Mouse (Mus musculus): Measurements from ENCODE around the gene Map1b.

The Map1b gene

DNA sequence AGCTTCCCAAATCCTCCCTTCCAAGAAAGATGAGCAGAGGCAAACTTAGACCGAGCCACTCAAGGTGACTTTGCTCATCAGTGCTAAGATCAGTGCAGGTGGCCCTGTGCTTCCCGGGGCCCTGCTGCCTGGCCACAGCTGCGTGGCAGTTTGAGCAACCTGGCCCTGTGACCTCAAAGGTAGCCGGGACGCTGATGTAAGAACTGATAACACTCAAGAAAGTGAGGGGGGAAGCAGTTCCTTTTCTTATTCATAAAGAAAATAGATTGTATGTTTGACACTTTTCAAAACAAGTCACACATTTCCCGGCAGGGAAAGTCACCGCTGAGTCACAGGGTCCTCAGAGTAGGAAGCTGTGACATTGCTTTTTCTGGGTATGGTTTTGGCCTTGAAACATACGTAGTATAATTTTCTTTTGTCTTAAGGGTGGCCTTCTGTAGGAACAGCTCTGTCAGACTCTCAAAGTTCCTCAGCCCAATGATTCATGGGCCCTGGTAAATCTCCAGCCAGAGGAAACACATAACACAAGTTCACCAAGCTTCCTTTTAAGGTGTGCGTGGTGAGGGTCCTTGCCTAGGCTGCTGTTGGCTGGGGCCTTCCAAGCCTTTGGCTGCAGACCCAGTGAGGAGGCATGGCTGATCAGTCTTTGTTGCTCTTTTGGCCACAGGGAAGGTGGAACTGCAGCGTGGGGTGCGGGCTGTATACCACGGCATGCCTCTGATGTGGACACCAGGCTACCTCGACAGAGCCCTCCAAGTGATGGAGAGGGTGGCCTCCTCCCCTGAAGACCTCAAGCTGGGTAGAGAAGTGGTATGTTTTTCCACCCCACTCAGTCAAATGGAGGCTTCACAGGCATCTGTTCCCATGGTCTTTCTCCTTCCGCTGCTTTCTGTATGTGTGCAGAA lies 105.5 kb downstream of the Map1b start:
- POLR2A ChIA-PET = interaction anchor here in 1 of 4 experiments (1.4 kb wide), 1 partner anchor 58 kb away, joined by 3 read pairs; no protein-coding TSS in a partner anchor

DNA sequence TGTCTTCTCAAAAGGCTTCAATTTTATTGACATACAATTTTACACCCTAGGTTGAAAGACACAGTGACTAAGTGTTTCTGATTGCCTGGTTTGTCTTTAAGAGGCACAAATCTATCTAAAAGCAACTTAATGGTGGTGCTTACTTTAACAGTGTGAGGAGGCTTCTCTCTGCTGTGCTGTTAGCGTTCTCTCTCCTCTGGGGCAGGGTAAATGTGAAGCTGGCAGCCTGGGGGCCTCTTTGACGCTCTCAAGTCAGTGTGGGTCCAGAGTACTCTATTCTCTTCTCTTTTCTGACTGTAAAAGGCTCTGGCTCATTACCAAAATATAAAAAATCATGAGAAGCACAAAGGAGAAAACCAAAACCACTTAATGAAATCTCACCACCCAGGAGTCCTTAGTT lies 107.1 kb downstream of the Map1b start:
- CTCF ChIA-PET = no interaction called here
- POLR2A ChIA-PET = interaction anchor here in 2 of 4 experiments (0.6 to 1.8 kb wide), 4 partner anchors 10 to 61 kb away, joined by 3 to 6 read pairs (median 3); no protein-coding TSS in a partner anchor

More for the DNA sequence above, 105.5 kb downstream of the Map1b start:
- CTCF ChIA-PET = no interaction called here

DNA sequence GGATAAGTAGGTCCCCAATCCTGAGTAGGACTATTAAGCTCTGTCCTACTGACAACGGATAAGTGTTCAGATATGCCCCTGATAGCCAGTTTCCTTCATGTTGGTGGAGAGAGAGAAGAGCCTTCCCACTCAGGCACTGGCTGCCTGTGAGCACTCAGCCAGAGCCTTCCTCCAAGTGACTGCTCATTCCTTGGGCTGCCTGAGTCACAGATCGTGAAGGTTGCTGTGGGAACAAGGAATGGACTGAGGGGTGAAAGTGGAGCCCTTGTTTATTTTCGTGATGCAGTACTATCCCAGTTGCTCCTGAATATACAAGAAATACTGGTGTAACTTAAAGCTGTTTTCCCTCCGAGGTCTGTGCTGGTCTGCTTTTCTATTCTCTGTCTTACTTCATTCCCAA lies 117.0 kb downstream of the Map1b start:
- ChIA-PET CTCF (no interaction called here), POLR2A (interaction anchor here in 2 of 4 experiments (0.5 to 1.1 kb wide), 3 partner anchors 10 to 633 kb away, joined by 3 to 6 read pairs (median 3); no protein-coding TSS in a partner anchor)

DNA sequence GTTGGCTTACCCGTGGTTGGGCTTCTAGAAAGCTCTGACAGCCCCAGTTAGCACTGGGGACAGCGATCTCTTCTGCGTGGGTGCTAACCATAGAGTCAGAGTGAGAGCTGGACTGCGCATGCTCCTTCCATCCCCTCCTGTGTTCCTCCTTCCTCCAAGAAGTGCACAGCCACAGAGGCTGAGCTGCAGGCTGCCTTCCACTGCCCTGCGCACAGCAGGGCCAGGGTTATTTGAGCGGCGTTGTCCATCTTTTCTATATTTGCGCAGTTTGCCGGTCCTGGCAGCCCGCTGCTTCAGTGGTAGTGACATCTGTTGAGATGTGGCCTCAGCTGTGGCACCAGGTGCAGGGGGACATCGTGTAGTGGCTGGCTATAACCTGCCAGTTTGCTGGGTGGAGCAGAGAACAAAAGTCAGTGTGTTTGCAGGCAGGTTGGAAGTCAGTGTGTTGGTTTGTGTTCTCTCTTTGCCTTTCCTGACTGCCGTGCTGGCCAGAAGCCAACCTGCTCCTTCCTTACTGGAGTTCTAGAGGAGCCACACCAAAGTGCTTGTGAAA lies 118.1 kb downstream of the Map1b start:
- CTCF ChIA-PET = no interaction called here
- POLR2A ChIA-PET = interaction anchor here in 2 of 4 experiments (0.5 to 1.0 kb wide), 2 partner anchors 11 kb away, joined by 3 read pairs; no protein-coding TSS in a partner anchor

DNA sequence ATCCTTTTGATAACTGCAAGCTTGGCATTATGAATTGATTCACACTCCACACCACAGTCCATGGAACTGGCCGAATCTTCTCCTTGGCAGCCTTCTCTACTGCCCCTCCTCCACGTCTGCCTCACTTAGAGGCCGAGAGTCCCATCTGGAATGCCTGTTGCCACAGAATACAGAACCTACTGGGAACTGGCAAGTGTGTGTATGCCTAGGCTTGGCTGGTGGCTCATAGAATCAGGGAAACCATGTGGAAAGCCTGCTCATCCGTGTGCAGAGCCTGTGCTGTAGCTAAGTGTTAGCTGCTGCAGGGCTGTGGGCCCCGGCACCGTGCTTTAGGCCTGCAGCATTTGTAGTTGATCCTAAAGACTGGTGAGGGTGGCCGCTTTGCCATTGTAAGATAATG lies 119.1 kb downstream of the Map1b start:
- ChIA-PET POLR2A (no interaction called here), CTCF (interaction anchor here in 1 of 4 experiments (0.6 kb wide), 1 partner anchor 402 kb away, joined by 4 read pairs; no protein-coding TSS in a partner anchor)

DNA sequence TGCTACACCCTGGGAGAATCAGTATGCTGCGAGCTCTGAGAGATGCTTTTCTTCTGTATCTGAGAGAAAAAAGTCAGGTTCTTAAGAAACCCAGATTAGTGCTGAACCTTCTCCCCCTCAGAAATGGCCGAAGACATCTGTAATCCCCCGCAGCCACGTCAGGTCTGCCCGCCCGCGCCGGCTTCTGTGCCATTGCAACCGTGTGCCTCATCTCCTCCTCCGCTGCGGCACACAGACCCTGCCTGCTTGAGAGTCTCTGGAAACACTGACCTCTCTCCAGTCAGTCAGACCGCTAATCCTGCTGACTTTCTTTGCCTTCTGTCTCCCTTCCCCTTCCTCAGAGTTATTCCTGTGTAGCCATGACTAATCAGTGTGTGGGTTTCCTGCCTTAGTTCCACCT lies 120.8 kb downstream of the Map1b start:
- ChIA-PET CTCF (interaction anchor here in 2 of 4 experiments (0.5 to 1.1 kb wide), 2 partner anchors 20 to 463 kb away, joined by 3 to 4 read pairs; no protein-coding TSS in a partner anchor), POLR2A (interaction anchor here in 2 of 4 experiments (0.6 to 1.4 kb wide), 3 partner anchors 11 to 544 kb away, joined by 3 to 6 read pairs (median 4); no protein-coding TSS in a partner anchor)

DNA sequence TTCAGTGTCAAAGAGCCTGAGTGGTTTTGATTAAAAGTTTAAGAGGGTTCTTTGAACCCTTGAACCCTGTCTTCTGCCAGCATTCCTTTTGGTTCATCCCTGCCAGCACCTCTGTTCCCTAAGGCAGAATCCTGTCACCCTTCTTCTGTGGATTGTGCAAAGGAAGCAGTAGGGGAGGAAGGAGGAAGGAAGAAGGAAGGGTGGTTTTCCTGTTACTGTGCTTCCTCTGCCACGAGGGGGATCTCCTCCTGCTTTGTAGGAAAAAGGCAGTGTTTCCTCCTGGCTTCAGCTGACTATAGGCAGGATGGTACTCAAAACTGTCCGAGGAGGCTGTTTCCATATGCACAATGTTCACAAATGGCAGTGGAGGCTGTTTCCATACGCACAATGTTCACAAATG lies 121.6 kb downstream of the Map1b start:
- CTCF ChIA-PET = interaction anchor here in 1 of 4 experiments (1.1 kb wide), 1 partner anchor 19 kb away, joined by 3 read pairs; no protein-coding TSS in a partner anchor
- POLR2A ChIA-PET = interaction anchor here in 1 of 4 experiments (0.7 to 1.4 kb wide), 2 partner anchors 10 to 19 kb away, joined by 3 to 6 read pairs; no protein-coding TSS in a partner anchor

DNA sequence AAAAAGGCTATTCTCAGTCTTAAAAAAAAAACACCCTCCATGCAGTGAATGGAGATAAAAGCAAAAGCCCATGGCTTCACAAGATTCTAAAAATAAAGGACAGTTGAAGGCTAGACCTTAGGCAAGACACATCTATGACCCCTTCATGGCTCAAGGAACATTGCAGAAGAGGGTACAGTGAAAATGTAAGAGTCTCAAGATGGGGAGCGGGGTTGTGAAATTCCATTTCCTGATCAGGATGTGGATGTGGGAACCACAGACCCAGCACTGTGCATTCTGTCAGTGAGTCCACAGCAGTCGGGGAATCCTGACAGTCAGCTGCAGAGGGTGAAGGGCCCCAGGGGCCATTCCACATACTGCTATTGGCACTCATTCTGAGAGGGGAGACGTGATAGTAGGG lies 123.2 kb downstream of the Map1b start:
- POLR2A ChIA-PET = interaction anchor here in 1 of 4 experiments (1.3 kb wide), 1 partner anchor 16 kb away, joined by 6 read pairs; no protein-coding TSS in a partner anchor
- CTCF ChIA-PET = interaction anchor here in 2 of 4 experiments (0.8 to 1.2 kb wide), 2 partner anchors 18 to 120 kb away, joined by 3 read pairs; no protein-coding TSS in a partner anchor

DNA sequence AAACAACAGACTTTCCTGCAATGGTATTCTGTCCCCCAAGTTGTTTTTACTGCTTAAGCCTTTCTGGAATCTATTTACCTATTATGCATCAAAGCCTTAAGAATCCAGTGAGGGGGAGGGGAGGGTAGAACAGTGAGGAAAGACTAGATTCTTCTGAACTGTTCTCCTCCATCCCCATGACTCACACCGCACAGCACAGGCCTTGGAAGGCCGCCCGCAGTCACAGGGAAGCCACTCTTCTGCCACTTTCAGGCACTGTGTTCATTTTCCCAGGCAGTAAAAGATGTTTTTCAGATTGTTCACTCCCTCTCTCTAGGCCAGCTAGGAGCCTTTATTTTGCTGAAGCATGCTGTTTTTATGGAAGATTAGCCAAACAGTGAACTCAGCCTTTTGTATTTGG lies 124.9 kb downstream of the Map1b start:
- ChIA-PET CTCF (interaction anchor here in 2 of 4 experiments (0.5 to 1.9 kb wide), 3 partner anchors 16 to 169 kb away, joined by 3 to 6 read pairs (median 5); no protein-coding TSS in a partner anchor), POLR2A (interaction anchor here in 3 of 4 experiments (0.5 to 1.6 kb wide), 4 partner anchors 9 to 434 kb away, joined by 3 to 4 read pairs (median 4); no protein-coding TSS in a partner anchor)

DNA sequence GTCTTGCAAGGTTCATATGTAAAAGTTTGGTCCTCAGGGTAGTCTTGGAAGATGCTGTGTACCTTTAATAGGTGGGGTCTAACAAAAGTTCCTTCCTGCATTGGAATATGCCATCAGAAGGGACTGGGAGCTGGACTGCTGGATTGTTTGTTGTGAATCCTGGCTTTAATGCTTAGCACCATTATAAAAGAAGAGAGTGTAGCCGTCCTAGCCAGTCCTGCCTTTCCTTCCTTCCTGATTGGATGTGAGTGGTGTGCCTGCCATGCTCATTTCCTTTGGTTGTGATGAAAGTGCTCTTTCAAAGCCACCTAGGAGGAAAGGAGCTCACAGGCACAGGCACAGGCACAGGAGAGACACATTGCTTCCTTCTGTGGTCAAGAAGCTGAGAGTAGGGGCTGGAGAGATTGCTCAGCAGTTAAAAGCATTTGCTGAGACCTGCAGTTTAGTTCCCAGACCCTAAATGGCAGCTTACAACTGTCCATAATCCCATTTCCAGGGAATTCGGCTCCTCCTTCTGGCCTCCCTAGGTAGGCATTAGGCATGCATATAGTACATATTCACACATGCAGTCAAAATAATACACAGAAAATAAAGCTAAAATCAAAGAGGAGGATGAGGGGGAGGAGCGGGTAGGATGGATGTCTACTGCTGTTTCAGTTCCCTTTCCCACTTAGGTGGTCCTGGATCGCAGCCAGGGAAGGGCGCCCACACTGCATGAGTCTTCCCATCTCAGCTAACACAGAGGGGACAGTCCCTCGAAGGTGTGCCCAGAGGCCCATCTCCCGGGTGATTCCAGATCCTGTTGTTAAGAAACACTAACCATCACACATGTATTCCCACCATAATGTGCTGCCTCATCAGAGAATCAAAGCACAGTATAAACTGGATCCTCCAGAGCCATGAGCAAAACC lies 128.2 kb downstream of the Map1b start:
- ChIA-PET POLR2A (no interaction called here), CTCF (no interaction called here)

DNA sequence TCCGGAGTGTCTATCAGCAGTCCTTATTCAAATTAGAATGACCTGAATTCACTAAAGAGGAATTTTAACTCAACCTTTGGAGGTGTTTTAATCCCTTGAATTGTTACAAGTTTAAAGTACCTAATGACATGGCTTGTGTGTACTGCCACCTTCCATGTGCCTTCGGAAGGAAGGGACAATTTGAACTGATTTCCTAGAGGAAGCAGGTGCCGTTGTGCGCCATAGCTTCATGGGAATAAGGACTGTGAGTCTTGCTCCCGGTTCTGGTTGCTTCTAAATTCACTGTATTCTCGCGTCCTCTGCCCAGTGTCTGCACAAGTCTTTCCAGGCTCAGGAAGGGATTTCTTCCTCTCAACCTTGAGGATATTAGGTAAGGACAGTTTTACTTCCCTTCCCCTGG lies 130.0 kb downstream of the Map1b start:
- CTCF ChIA-PET = interaction anchor here in 1 of 4 experiments (0.5 kb wide), 1 partner anchor 67 kb away, joined by 6 read pairs; no protein-coding TSS in a partner anchor
- POLR2A ChIA-PET = no interaction called here

DNA sequence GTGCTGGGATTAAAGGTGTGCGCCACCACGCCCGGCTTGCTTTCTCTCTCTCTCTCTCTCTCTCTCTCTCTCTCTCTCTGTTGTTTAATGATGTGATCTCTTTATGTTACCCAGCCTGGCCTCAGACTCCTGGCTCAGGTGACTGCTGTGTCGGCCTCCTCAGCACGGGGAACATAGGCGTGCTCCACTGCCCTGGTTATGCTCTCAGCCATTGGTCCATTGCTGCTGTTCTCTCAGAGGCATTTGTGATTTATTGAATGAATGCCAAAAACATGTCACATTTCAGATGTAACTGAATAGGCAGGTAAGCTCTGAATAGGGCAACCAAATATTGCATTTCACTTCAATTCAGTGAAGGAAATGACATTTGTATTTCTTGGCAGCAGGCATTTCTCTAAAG lies 130.4 kb downstream of the Map1b start:
- CTCF ChIA-PET = no interaction called here

DNA sequence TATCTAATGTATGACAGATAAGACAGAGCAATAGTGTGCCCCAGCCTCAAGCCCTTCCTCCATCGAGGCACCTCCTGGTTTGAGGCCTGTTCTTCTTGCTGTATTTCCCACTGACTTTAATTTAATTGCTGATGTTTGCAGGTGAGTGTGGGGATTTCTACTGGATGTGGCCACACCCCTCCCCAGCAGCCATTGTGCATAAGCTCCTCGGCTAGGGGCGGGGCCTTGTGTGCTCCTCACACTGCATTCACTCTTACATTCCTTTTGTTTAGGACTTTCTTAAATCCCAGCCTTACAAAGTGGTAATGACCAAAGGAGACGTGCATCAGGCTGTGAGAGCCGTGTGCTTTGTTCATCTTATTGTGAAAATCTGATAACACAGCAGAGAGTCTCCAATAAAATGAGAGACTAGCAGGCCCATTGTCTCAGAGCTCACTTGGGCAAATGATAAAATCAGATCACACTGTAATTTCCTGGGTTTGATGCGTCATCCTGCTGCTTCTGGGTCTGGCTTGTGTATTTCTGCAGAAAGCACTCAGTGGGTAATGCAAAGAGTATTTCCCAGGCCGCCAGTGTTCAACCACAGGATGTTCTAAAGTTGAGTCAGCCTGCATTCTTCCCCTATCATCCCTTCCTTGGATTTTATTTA lies 131.7 kb downstream of the Map1b start:
- ChIA-PET CTCF (interaction anchor here in 3 of 4 experiments (1.5 to 2.1 kb wide), 4 partner anchors 9 to 32 kb away, joined by 5 to 14 read pairs (median 8); no protein-coding TSS in a partner anchor), POLR2A (interaction anchor here in 3 of 4 experiments (0.6 to 1.6 kb wide), 7 partner anchors 10 to 131 kb away, joined by 3 to 4 read pairs (median 4); no protein-coding TSS in a partner anchor)

More for the DNA sequence above, 130.4 kb downstream of the Map1b start:
- POLR2A ChIA-PET = interaction anchor here in 1 of 4 experiments (0.7 kb wide), 1 partner anchor 450 kb away, joined by 3 read pairs; no protein-coding TSS in a partner anchor

DNA sequence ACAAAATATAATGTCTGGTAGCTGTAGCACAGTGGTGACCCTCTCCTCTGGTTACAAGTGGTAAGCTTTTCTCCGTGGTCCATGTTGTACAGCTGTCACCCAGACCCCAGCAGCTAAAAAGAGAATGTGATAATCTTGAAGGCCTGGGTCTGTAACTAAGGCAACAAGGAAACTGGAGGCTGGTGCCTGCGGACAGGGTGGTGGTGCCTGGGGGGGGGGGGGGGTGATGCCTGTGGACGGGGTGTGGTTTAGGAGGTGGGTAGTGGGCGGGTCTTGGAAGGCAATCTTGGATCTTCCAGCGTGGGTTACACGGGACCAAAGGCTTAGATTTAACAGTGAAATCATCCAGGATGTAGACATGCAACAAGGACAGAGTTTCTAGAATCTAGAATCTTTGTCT lies 134.0 kb downstream of the Map1b start:
- ChIA-PET CTCF (interaction anchor here in 1 of 4 experiments (0.9 kb wide), 1 partner anchor 29 kb away, joined by 3 read pairs; no protein-coding TSS in a partner anchor), POLR2A (interaction anchor here in 1 of 4 experiments (1.2 kb wide), 1 partner anchor 9 kb away, joined by 4 read pairs; no protein-coding TSS in a partner anchor)

DNA sequence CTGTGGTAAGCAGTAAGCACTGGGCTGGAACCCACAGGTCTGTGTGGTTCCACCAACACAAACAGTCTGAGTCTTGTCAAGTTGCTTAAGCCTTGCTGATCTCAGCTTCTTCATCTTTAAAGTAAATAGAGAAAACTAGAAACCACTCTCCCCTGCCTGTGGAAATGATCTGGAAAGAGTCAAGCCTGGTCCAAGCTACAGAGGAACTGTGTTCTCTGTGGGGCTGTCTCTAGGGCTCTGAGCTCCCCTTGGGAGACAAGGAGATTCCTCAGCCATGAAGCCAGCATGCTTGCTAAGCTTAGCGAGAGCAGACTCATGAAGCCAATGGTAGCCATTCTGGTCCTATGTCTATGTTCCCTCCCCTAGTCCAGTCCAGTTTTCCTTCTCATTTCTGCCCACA lies 138.1 kb downstream of the Map1b start:
- CTCF ChIA-PET = interaction anchor here in 2 of 4 experiments (0.6 to 1.7 kb wide), 3 partner anchors 25 to 457 kb away, joined by 3 to 4 read pairs (median 3); no protein-coding TSS in a partner anchor
- POLR2A ChIA-PET = interaction anchor here in 1 of 4 experiments (1.3 to 4.5 kb wide), 2 partner anchors 12 to 25 kb away, joined by 4 to 20 read pairs; no protein-coding TSS in a partner anchor

DNA sequence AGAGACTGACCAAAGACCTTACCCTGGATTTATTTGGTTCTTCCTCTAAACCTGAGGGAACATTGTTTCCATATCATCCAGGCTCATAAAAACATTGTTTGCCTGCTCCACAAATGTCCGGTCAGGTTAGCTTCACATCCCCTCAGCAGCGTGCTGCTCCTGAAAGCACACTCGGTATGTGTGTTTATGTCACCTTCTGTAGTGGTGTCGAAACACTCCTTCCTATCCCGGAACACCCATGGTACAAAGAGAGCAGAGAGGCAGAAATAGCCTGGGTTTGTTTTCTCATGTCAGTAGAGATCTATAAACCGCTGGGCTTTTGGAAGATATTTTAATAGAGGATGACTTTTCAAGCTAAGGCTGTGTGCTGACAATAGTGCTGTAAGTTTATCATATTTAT lies 139.3 kb downstream of the Map1b start:
- CTCF ChIA-PET = interaction anchor here in 1 of 4 experiments (1.7 kb wide), 1 partner anchor 24 kb away, joined by 4 read pairs; no protein-coding TSS in a partner anchor
- POLR2A ChIA-PET = interaction anchor here in 2 of 4 experiments (1.5 to 4.5 kb wide), 2 partner anchors 11 to 74 kb away, joined by 3 to 20 read pairs; no protein-coding TSS in a partner anchor

DNA sequence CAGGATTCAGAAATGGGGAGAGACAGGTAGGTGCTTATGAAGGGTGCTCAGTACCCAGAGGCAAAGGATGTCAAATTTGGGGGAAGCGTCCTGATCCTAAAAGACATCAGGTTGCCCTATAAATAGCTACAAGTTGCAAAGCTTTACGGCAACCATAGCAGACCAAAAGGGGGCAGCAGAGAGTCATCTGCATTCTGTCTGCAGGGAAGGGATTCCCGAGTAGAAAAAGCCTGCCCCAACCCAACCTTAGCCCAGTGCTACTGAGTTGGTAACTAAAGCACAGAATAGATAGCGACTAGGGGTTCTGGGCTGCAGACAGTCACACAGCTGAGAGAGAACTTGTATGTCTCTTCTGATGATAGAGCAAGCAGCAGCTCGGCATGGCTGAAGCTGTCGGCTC lies 140.8 kb downstream of the Map1b start:
- POLR2A ChIA-PET = interaction anchor here (0.5 to 4.5 kb wide), 15 partner anchors 9 to 462 kb away, joined by 3 to 20 read pairs (median 3); no protein-coding TSS in a partner anchor
- CTCF ChIA-PET = interaction anchor here (0.5 to 1.9 kb wide), 60 partner anchors 8 to 1329 kb away, joined by 3 to 19 read pairs (median 3); partner anchors contain the start of gene Cartpt (in 1 of the 4)
